Mouse (Mus musculus) CH12.LX (cell line): ENCODE results near the gene Klk15. TPM values are rescaled to one million over a fixed set of nuclear protein-coding genes. Genes with fewer than 3 reads are reported as not detected.

Experiments
- DNase-seq: peaks from one replicate; pipeline ENCODE4 v3.0.0-alpha.2; 2013; ENCODE audit errors: extremely low read depth
- H3K27ac ChIP-seq: 2 replicates; pipeline ENCODE4 v1.5.1; 2012; ENCODE audit warnings: low read depth, mild to moderate bottlenecking, control low read depth, moderate library complexity; ENCODE audit not compliant: insufficient read depth
- H3K27me3 ChIP-seq: replicated peaks from 2 replicates; pipeline ENCODE3; 2012; ENCODE audit warnings: inconsistent platforms
- H3K36me3 ChIP-seq, 2 experiments: replicated peaks in 1 of 2; 2 replicates each; pipeline versions ENCODE3 to v1.6.1; 2012; ENCODE audit warnings: inconsistent platforms in 1 of 2, low read length in 1 of 2, mild to moderate bottlenecking in 1 of 2, mixed read lengths in 1 of 2, moderate library complexity in 1 of 2; ENCODE audit not compliant: control insufficient read depth in 1 of 2, insufficient read depth in 1 of 2
- H3K4me1 ChIP-seq, 2 experiments: 2 replicates each; pipeline ENCODE4 v1.6.1; 2012; ENCODE audit warnings: inconsistent platforms in 1 of 2, moderate library complexity in 1 of 2; ENCODE audit not compliant: insufficient read depth in 2 of 2, control insufficient read depth in 1 of 2
- H3K4me2 ChIP-seq: 2 replicates; pipeline ENCODE4 v1.6.1; 2012; ENCODE audit warnings: low read depth, mild to moderate bottlenecking, control low read depth; ENCODE audit not compliant: poor library complexity, insufficient read depth, severe bottlenecking
- H3K4me3 ChIP-seq, 3 experiments: fragments of 150-350 bp in 1 of 3; sonication (generic) in 1 of 3; replicated peaks in 1 of 3; 2 replicates each; pipeline versions ENCODE3 to v1.5.1; 2011 to 2012; ENCODE audit warnings: low read depth in 2 of 3, low read length in 2 of 3, mild to moderate bottlenecking in 2 of 3, moderate library complexity in 2 of 3, control low read depth in 1 of 3, improper control_type of control experiment in 1 of 3, inconsistent platforms in 1 of 3, mixed read lengths in 1 of 3; ENCODE audit not compliant: poor library complexity in 1 of 3
- H3K79me2 ChIP-seq: replicated peaks from 2 replicates; pipeline ENCODE4 v1.6.1; 2012; ENCODE audit warnings: mild to moderate bottlenecking, moderate library complexity; ENCODE audit not compliant: control insufficient read depth, poor library complexity, insufficient read depth, severe bottlenecking; ENCODE audit errors: extremely low read depth
- H3K9ac ChIP-seq: 2 replicates; pipeline ENCODE4 v1.6.1; 2012; ENCODE audit warnings: low read depth, mild to moderate bottlenecking, control low read depth, moderate library complexity; ENCODE audit not compliant: insufficient read depth
- H3K9me3 ChIP-seq: replicated peaks from 2 replicates; pipeline ENCODE3; 2012; ENCODE audit warnings: low read length, inconsistent platforms, mixed read lengths
- BHLHE40 ChIP-seq: IDR thresholded peaks from 2 replicates; pipeline ENCODE4 v1.6.1; 2011; ENCODE audit warnings: mild to moderate bottlenecking, low read depth, low read length, improper control_type of control experiment
- CHD2 ChIP-seq: IDR thresholded peaks from 2 replicates; pipeline ENCODE4 v1.6.1; 2011; ENCODE audit warnings: low read length, improper control_type of control experiment
- CTCF ChIP-seq, 2 experiments: IDR thresholded peaks in 1 of 2; conservative IDR thresholded peaks in 1 of 2; 2 replicates each; pipeline ENCODE4 v1.5.1; 2011 to 2012; ENCODE audit warnings: low read depth in 2 of 2, low read length in 2 of 2, improper control_type of control experiment in 1 of 2, inconsistent platforms in 1 of 2, mild to moderate bottlenecking in 1 of 2, moderate library complexity in 1 of 2
- ETS1 ChIP-seq: conservative IDR thresholded peaks from 2 replicates; pipeline ENCODE4 v1.6.1; 2012; ENCODE audit warnings: low read depth, mild to moderate bottlenecking, inconsistent platforms, low read length, improper control_type of control experiment, moderate library complexity
- HCFC1 ChIP-seq: IDR thresholded peaks from 2 replicates; pipeline ENCODE4 v1.6.1; 2012; ENCODE audit warnings: low read depth, mild to moderate bottlenecking, inconsistent platforms, low read length, improper control_type of control experiment
- KAT2A ChIP-seq: IDR thresholded peaks from 2 replicates; pipeline ENCODE4 v1.6.1; 2012; ENCODE audit warnings: low read length, improper control_type of control experiment, inconsistent platforms; ENCODE audit not compliant: insufficient replicate concordance
- MAX ChIP-seq: IDR thresholded peaks from 2 replicates; pipeline ENCODE4 v1.6.1; 2011; ENCODE audit warnings: low read length, improper control_type of control experiment
- MAZ ChIP-seq: IDR thresholded peaks from 2 replicates; pipeline ENCODE4 v1.6.1; 2012; ENCODE audit warnings: low read depth, mild to moderate bottlenecking, inconsistent platforms, low read length, improper control_type of control experiment, moderate library complexity
- MEF2A ChIP-seq: IDR thresholded peaks from 2 replicates; pipeline ENCODE4 v1.6.1; 2014; ENCODE audit warnings: low read depth, mild to moderate bottlenecking, inconsistent platforms, low read length, improper control_type of control experiment, borderline replicate concordance
- NELFE ChIP-seq: IDR thresholded peaks from 2 replicates; pipeline ENCODE4 v1.6.1; 2011; ENCODE audit warnings: low read depth, low read length, improper control_type of control experiment
- POLR2AphosphoS2 ChIP-seq: IDR thresholded peaks from 2 replicates; pipeline ENCODE4 v1.6.1; 2011; ENCODE audit warnings: low read depth, low read length, improper control_type of control experiment
- RAD21 ChIP-seq: IDR thresholded peaks from 2 replicates; pipeline ENCODE4 v1.6.1; 2011; ENCODE audit warnings: low read depth, mild to moderate bottlenecking, low read length, improper control_type of control experiment, moderate library complexity
- SMC3 ChIP-seq: IDR thresholded peaks from 2 replicates; pipeline ENCODE4 v1.6.1; 2011; ENCODE audit warnings: low read depth, low read length, improper control_type of control experiment
- TBP ChIP-seq: conservative IDR thresholded peaks from 2 replicates; pipeline ENCODE4 v1.6.1; 2011; ENCODE audit warnings: low read depth, low read length, improper control_type of control experiment
- TCF12 ChIP-seq: IDR thresholded peaks from 2 replicates; pipeline ENCODE4 v1.6.1; 2014; ENCODE audit warnings: low read depth, mild to moderate bottlenecking, inconsistent platforms, low read length, improper control_type of control experiment
- USF1 ChIP-seq: IDR thresholded peaks from 2 replicates; pipeline ENCODE4 v1.6.1; 2014; ENCODE audit warnings: low read depth, mild to moderate bottlenecking, inconsistent platforms, low read length, improper control_type of control experiment
- ZC3H11A ChIP-seq: IDR thresholded peaks from 2 replicates; pipeline ENCODE4 v1.6.1; 2012; ENCODE audit warnings: low read depth, mild to moderate bottlenecking, inconsistent platforms, low read length, improper control_type of control experiment
- ZKSCAN1 ChIP-seq: IDR thresholded peaks from 2 replicates; pipeline ENCODE4 v1.6.1; 2012; ENCODE audit warnings: low read depth, inconsistent platforms, low read length, improper control_type of control experiment, borderline replicate concordance
- ZNF384 ChIP-seq: IDR thresholded peaks from 2 replicates; pipeline ENCODE4 v1.6.1; 2012; ENCODE audit warnings: low read depth, low read length, improper control_type of control experiment, inconsistent platforms
- dilution Hi-C: fragments of 300-500 bp; cut with MboI; formaldehyde crosslinking; loops from 2 replicates; pipeline ENCODE4 v1.14.3; 2020; ENCODE audit warnings: low sequenced_read_pairs; ENCODE audit not compliant: extremely low pct_unique_long_range_greater_than_20kb, extremely low pct_ligation_motif_present
- in situ Hi-C: fragments of 300-500 bp; cut with MboI; formaldehyde crosslinking; loops from 3 replicates; pipeline ENCODE4 v1.14.3; 2019; ENCODE audit warnings: low sequenced_read_pairs, low pct_ligation_motif_present, low pct_unique_long_range_greater_than_20kb, mixed read lengths
- polyA plus RNA-seq: library from polyadenylated mRNA; unstranded; fragments of >175 nt; gene quantifications from 2 replicates; pipeline ENCODE4 v1.2.1, GENCODE M21; 2012; ENCODE audit warnings: low read depth; ENCODE audit not compliant: insufficient read length
- total RNA-seq, 2 experiments: library from RNA; depleted of rRNA; stranded (reverse); fragments of 300-350 nt in 1 of 2; fragments of >200 nt in 1 of 2; gene quantifications; 2 replicates each; pipeline ENCODE4 v1.2.3; 2012 to 2014

The Klk15 gene
- total and polyA plus RNA-seq, 3 experiments: not detected

GRCm38 (mm10) chr7:43918871-43919270, 14.7 kb upstream of the Klk15 start:
- H3K36me3 ChIP-seq: no peaks in the 10 kb centered on the region
- TF ChIP-seq TCF12 (no peak), HCFC1 (no peak), TBP (no peak), ZKSCAN1 (no peak), NELFE (no peak), RAD21 (no peak), CHD2 (no peak), ETS1 (no peak), MAX (no peak), MAZ (no peak), USF1 (no peak), ZC3H11A (no peak), BHLHE40 (no peak), CTCF (conservative IDR thresholded peaks at IDR 0.05 in 1 of 2, IDR thresholded peaks at IDR 0.05 in 1 of 2; ENCODE audit: low read depth in 2 of 2, low read length in 2 of 2) (no peak), SMC3 (no peak), POLR2AphosphoS2 (no peak), KAT2A (no peak)
- TF ChIP-seq, all 38 proteins: peak for 0
- no peak for DNase-seq
- Histone ChIP-seq H3K4me2 (no peak overlapping the region), H3K27ac (no peak overlapping the region), H3K27me3 (peaks cover 82% of the 10 kb centered on the region), H3K79me2 (no peaks in the 10 kb centered on the region), H3K4me3 (no peak overlapping the region), H3K9ac (no peak overlapping the region), H3K9me3 (no peaks in the 10 kb centered on the region), H3K4me1 (peaks cover 0 to 8% of the 10 kb centered on the region in 2 experiments; a peak in 2 of 4 replicates)
- dilution Hi-C loops (no loop called here), in situ Hi-C loops (no loop called here)

GRCm38 (mm10) chr7:43919559-43920451, 13.7 kb upstream of the Klk15 start:
- Histone ChIP-seq H3K27ac (no peak overlapping the region), H3K9me3 (no peaks in the 10 kb centered on the region), H3K4me3 (no peak overlapping the region), H3K4me1 (peaks cover 0 to 8% of the 10 kb centered on the region in 2 experiments; a peak in 2 of 4 replicates), H3K9ac (no peak overlapping the region), H3K27me3 (peaks cover 87% of the 10 kb centered on the region), H3K36me3 (no peaks in the 10 kb centered on the region)
- in situ Hi-C loops: loop anchor here (5.0 kb wide), 1 partner anchor 38 kb away; the partner anchor contains the start of gene Klk4
- dilution Hi-C loops: no loop called here
- TF ChIP-seq ZNF384 (no peak), MEF2A (no peak), RAD21 (peak; percentile 61), BHLHE40 (no peak), SMC3 (peak; percentile 75), CTCF (conservative IDR thresholded peaks at IDR 0.05 in 1 of 2, IDR thresholded peaks at IDR 0.05 in 1 of 2; ENCODE audit: low read depth in 2 of 2, low read length in 2 of 2) (peak; percentile 75 to 84)
- TF ChIP-seq, all 38 proteins: peak for 3
- peak; percentile 76 for DNase-seq
- H3K4me2 ChIP-seq: no peak overlapping the region
- no peaks in the 10 kb centered on the region for H3K79me2 ChIP-seq
